Mouse (Mus musculus) kidney, postnatal 0 days (tissue): ENCODE measurements around the gene Hoxd8. TPM values are rescaled to one million over a fixed set of nuclear protein-coding genes. Genes with fewer than 3 reads are reported as not detected.

Experiments
- ATAC-seq: fragments of 200-750 bp; cut with Nextera tagmentation; replicated peaks from 2 replicates; pipeline ENCODE4 v1.8.0; 2017; ENCODE audit warnings: low read depth, moderate number of reproducible peaks, moderate TSS enrichment, moderate library complexity; ENCODE audit not compliant: low FRiP score
- DNase-seq: peaks from one replicate; pipeline ENCODE4 v3.0.0-alpha.2; 2016; ENCODE audit warnings: low spot score
- H3K27ac ChIP-seq: fragments of 300-500 bp; sonication (generic); 2 replicates; pipeline ENCODE4 v1.5.1; 2014; ENCODE audit warnings: mild to moderate bottlenecking
- H3K27me3 ChIP-seq: fragments of 300-500 bp; sonication (generic); 2 replicates; pipeline ENCODE4 v1.6.1; 2014; ENCODE audit warnings: low read length, mixed read lengths; ENCODE audit not compliant: insufficient read depth
- H3K36me3 ChIP-seq: fragments of 300-500 bp; sonication (generic); 2 replicates; pipeline ENCODE4 v1.6.1; 2014; ENCODE audit warnings: low read length, mixed read lengths; ENCODE audit not compliant: insufficient read depth
- H3K4me1 ChIP-seq: fragments of 300-500 bp; sonication (generic); replicated peaks from 2 replicates; pipeline ENCODE4 v1.6.1; 2014; ENCODE audit warnings: antibody characterized with exemption, low read length, mixed read lengths; ENCODE audit not compliant: insufficient read depth
- H3K4me2 ChIP-seq: fragments of 300-500 bp; sonication (generic); 2 replicates; pipeline ENCODE4 v1.6.1; 2014; ENCODE audit warnings: mild to moderate bottlenecking, low read length, moderate library complexity, mixed read lengths
- H3K4me3 ChIP-seq: fragments of 300-500 bp; sonication (generic); replicated peaks from 2 replicates; pipeline ENCODE4 v1.5.1; 2014; ENCODE audit warnings: low read depth, low read length
- H3K9ac ChIP-seq: fragments of 300-500 bp; sonication (generic); 2 replicates; pipeline ENCODE4 v1.6.1; 2014; ENCODE audit warnings: low read depth, low read length
- H3K9me3 ChIP-seq: fragments of 300-500 bp; sonication (generic); replicated peaks from 2 replicates; pipeline ENCODE4 v1.6.1; 2016; ENCODE audit warnings: low read length, inconsistent platforms, mixed read lengths
- CTCF ChIP-seq: IDR thresholded peaks from 2 replicates; pipeline ENCODE4 v1.5.1; 2016; ENCODE audit warnings: antibody characterized with exemption, low read depth, mild to moderate bottlenecking, moderate library complexity
- WGBS: fragments of 180-500 bp; shearing (Covaris S2); extraction: QIAGEN DNeasy Blood & Tissue Kit; methylation state at CpG from one replicate; pipeline ENCODE4 v1.1.7; 2014; 5-methylcytosine and 5-hydroxymethylcytosine counted together
- polyA plus RNA-seq: library from polyadenylated mRNA; unstranded; fragments of >200 nt; fragmentation: Nextera tagmentation; extraction: Ambion mirVana; gene quantifications from 2 replicates; pipeline ENCODE4 v1.2.1, GENCODE M21; 2015

The Hoxd8 gene
- polyA plus RNA-seq, 1 experiment from 2014 or later = 76.7 TPM

DNA sequence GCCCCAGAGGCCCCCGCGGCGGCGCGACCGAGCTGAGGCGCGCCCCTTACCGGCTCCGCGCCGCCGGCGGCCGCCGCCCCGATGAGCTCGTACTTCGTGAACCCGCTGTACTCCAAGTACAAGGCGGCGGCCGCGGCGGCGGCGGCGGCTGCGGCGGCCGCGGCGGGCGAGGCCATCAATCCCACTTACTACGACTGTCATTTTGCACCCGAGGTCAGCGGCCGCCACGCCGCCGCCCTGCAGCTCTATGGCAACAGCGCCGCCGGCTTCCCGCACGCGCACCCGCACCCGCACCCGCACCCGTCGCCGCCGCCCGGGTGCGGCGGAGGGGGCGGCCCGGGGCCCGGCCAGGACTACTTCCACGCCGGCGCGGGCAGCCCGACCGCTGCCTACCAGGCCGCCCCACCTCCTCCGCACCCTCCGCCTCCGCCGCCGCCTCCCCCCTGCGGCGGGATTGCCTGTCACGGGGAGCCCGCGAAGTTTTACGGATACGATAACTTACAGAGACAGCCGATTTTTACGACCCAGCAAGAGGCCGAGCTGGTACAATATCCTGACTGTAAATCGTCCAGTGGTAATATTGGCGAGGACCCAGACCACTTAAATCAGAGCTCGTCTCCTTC, 1.2 kb downstream of the Hoxd8 start:
- DNase-seq (peak; percentile 88), ATAC-seq (peak; percentile 14; the same call in 1 of the 2 replicates)
- peaks cover 14% of the 10 kb centered on the region; the same call in 1 of the 2 replicates for H3K4me1 ChIP-seq
- WGBS = under 1% methylated on average over 63 of the region's 85 CpGs
- peak overlapping the region; percentile 100 for H3K9ac ChIP-seq
- no peaks in the 10 kb centered on the region for H3K9me3 ChIP-seq
- peak overlapping the region; percentile 81 for H3K4me2 ChIP-seq
- H3K27ac ChIP-seq = peak overlapping the region; percentile 100
- no peak for TF ChIP-seq CTCF
- H3K27me3 ChIP-seq = no peaks in the 10 kb centered on the region
- H3K4me3 ChIP-seq = peak overlapping the region; percentile 89
- H3K36me3 ChIP-seq = no peaks in the 10 kb centered on the region

DNA sequence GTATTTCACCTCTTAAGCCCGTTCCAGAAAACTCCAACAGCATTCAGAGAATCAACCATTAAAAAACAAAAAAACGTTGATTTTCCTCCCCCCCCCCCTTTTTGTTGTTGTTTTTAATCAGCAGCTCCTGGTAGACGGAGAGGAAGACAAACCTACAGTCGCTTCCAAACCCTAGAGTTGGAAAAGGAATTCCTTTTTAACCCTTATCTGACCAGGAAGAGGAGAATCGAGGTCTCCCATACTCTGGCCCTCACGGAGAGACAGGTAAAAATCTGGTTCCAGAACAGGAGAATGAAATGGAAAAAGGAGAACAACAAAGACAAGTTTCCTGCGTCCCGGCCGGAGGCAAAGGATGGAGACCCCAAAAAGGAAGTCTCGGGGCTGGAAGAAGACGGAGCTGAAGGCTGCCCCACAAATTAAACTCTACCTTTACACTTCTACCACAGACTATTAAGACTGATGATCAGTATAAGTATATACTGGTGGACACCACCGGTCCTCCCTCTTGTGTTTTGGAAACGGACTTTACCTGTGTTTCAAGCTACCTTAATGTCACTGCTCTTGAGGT, 2.1 kb downstream of the Hoxd8 start:
- H3K9ac ChIP-seq = peak overlapping the region; percentile 100
- DNase-seq = no peak
- WGBS = 4% methylated on average over 13 of the region's 13 CpGs
- peak overlapping the region; percentile 81 for H3K4me2 ChIP-seq
- H3K27ac ChIP-seq = peak overlapping the region; percentile 100
- no peak for TF ChIP-seq CTCF
- peak overlapping the region; percentile 89 for H3K4me3 ChIP-seq
- H3K27me3 ChIP-seq = no peaks in the 10 kb centered on the region
- H3K4me1 ChIP-seq = peaks cover 11% of the 10 kb centered on the region; the same call in 1 of the 2 replicates
- no peak for ATAC-seq
- no peaks in the 10 kb centered on the region for H3K9me3 ChIP-seq
- no peaks in the 10 kb centered on the region for H3K36me3 ChIP-seq

DNA sequence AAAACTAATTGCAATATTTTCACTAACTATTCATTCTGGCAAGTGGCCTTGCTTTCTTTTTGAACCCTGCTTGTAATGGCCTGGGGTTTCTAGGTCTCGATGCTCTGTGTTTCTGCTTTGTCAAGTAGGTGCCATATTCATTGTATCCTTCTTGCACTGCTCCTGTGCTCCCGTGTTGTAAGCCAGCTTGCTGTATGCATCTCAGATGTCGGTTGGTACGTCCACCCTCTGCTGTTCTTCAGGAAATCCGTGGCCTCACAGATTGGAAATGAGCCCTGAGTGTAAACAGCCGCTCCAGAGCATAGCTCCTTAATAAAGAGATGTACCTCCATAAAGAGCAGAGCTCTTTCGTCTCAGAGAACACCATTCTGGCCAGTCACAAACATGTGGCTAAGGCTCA, 3.2 kb downstream of the Hoxd8 start:
- peak overlapping the region; percentile 81 for H3K4me2 ChIP-seq
- H3K27ac ChIP-seq = peak overlapping the region; percentile 70
- 14% methylated on average over 7 of the region's 7 CpGs for WGBS
- H3K4me3 ChIP-seq = peak overlapping the region; percentile 89
- peak overlapping the region; percentile 66 for H3K9ac ChIP-seq
- no peak for ATAC-seq
- no peak for TF ChIP-seq CTCF
- no peaks in the 10 kb centered on the region for H3K9me3 ChIP-seq
- no peak for DNase-seq
- no peaks in the 10 kb centered on the region for H3K36me3 ChIP-seq
- H3K27me3 ChIP-seq = no peaks in the 10 kb centered on the region
- peaks cover 11% of the 10 kb centered on the region; the same call in 1 of the 2 replicates for H3K4me1 ChIP-seq

DNA sequence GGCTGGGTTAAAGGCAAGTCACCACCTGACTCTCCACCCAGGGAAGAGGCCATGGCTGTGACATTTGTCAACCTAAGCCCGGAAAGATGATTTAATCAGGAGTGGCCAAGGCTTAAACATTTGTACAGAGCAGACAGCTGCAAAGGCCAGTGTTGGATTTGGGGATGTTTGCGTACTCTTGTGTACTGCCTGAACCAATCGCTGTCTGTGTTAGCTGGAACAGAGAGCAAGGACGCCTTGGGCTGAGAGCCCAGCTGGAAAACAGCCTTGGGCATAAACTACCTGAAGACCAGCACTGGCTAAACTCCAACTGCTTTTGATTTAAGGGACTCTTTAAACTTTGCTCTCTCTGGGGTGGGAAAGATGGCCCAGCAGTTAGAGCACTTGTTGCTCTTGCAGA, 4.3 kb downstream of the Hoxd8 start:
- peak overlapping the region; percentile 81 for H3K4me2 ChIP-seq
- H3K27me3 ChIP-seq = no peaks in the 10 kb centered on the region
- ATAC-seq (no peak), DNase-seq (peak; percentile 32)
- WGBS = 30% methylated on average over 4 of the region's 4 CpGs
- peaks cover 9% of the 10 kb centered on the region; the same call in 1 of the 2 replicates for H3K4me1 ChIP-seq
- no peak for TF ChIP-seq CTCF
- H3K36me3 ChIP-seq = no peaks in the 10 kb centered on the region
- H3K27ac ChIP-seq = peak overlapping the region; percentile 66
- H3K9me3 ChIP-seq = no peaks in the 10 kb centered on the region
- H3K4me3 ChIP-seq = peak overlapping the region; percentile 13; the same call in 1 of the 2 replicates
- peak overlapping the region; percentile 66 for H3K9ac ChIP-seq

DNA sequence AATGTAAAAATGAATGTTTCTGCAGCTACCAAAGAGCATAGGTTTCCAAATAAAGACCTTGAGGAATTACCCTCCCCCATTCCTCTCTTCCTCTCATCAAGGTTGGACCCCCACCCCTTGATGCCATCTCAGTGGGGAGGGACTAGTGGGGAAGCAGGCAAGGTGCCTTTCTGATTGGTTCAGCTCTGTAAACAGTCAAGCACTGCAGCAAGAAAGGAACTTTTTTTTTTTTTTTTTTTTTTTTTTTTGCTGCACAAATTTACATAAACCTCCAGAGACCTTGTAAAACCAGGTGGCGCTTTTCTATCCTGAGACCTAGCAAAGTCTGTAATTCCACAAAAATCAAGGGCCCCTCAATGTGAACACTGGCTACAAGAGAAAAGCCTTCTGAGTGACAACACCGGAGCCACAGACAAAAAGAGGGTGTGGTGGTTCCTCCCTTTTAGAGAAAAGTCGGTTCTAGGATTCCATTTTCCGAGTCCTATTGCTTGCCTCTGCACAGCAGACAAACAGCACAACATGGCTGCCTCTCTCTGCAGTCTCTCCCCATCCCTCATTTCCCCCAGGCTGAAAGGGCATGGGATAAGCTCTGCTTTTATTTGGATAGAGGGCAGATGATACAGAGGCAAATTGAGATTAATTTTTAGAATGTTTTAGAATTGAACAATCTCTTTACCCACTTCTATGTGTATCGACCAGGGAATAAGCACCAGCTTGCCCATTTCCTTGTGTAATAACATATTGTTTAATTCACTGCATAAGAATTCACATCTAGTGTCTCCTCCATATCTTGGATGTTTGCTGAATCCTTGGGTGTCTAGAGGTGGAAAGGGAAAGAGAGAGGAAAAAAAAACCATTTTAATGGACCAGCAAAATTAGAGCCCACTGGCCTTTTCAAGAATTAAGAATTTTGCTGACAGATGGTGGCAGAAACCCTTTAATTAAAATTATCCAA, 5.3 kb downstream of the Hoxd8 start:
- H3K27ac ChIP-seq = peak overlapping the region; percentile 96; the same call in 1 of the 2 replicates

More for the DNA sequence above, 5.3 kb downstream of the Hoxd8 start:
- no peak for TF ChIP-seq CTCF
- Histone ChIP-seq H3K27me3 (no peaks in the 10 kb centered on the region), H3K9ac (peak overlapping the region; percentile 92; the same call in 1 of the 2 replicates), H3K4me3 (no peak overlapping the region), H3K4me1 (peaks cover 17% of the 10 kb centered on the region; the same call in 1 of the 2 replicates), H3K9me3 (no peaks in the 10 kb centered on the region), H3K4me2 (peak overlapping the region; percentile 81), H3K36me3 (no peaks in the 10 kb centered on the region)
- DNase-seq = peak; percentile 49
- ATAC-seq = no peak
- WGBS = 26% methylated on average over 5 of the region's 5 CpGs
